Mouse (Mus musculus) neural tube, embryonic 14.5 days (tissue): ENCODE data around the gene Thada. TPM values are rescaled to one million over a fixed set of nuclear protein-coding genes. Genes with fewer than 3 reads are reported as not detected.
"Not testable (repeated sequence)": the region's sequence is repeated elsewhere in the genome, so short reads cannot be mapped to it uniquely, and the experiment has no call there.

Experiments used
- ATAC-seq: fragments of 200-750 bp; cut with Nextera tagmentation; 2 replicates; pipeline ENCODE4 v1.8.0; 2017; ENCODE audit warnings: low read depth, mild to moderate bottlenecking, moderate TSS enrichment, moderate library complexity
- H3K27ac ChIP-seq: fragments of 300-500 bp; sonication (generic); 2 replicates; pipeline ENCODE4 v1.5.1; 2014; ENCODE audit warnings: low read depth, mild to moderate bottlenecking, control low read depth, low read length, moderate library complexity, mixed read lengths
- H3K27me3 ChIP-seq: fragments of 300-500 bp; sonication (generic); 2 replicates; pipeline ENCODE4 v1.6.1; 2014; ENCODE audit warnings: low read length; ENCODE audit not compliant: control insufficient read depth, insufficient read depth
- H3K36me3 ChIP-seq: fragments of 300-500 bp; sonication (generic); 2 replicates; pipeline ENCODE4 v1.6.1; 2014; ENCODE audit warnings: low read length, mixed read lengths; ENCODE audit not compliant: control insufficient read depth, insufficient read depth
- H3K4me1 ChIP-seq: fragments of 300-500 bp; sonication (generic); 2 replicates; pipeline ENCODE4 v1.6.1; 2014; ENCODE audit warnings: low read length; ENCODE audit not compliant: control insufficient read depth, insufficient read depth
- H3K4me2 ChIP-seq: fragments of 300-500 bp; sonication (generic); 2 replicates; pipeline ENCODE4 v1.6.1; 2014; ENCODE audit warnings: mild to moderate bottlenecking, low read depth, low read length, control low read depth
- H3K4me3 ChIP-seq: fragments of 300-500 bp; sonication (generic); 2 replicates; pipeline ENCODE4 v1.5.1; 2014; ENCODE audit warnings: low read depth, low read length, control low read depth, mixed read lengths
- H3K9ac ChIP-seq: fragments of 300-500 bp; sonication (generic); replicated peaks from 2 replicates; pipeline ENCODE4 v1.6.1; 2014; ENCODE audit warnings: low read depth, mild to moderate bottlenecking, control low read depth, low read length, mixed read lengths
- H3K9me3 ChIP-seq: fragments of 300-500 bp; sonication (generic); 2 replicates; pipeline ENCODE4 v1.6.1; 2016; ENCODE audit warnings: low read length; ENCODE audit not compliant: control insufficient read depth
- WGBS: fragments of 180-500 bp; shearing (Covaris S2); extraction: QIAGEN DNeasy Blood & Tissue Kit; methylation state at CpG from one replicate; pipeline ENCODE4 v1.1.7; 2014; 5-methylcytosine and 5-hydroxymethylcytosine counted together
- polyA plus RNA-seq: library from polyadenylated mRNA; unstranded; fragments of >200 nt; fragmentation: Nextera tagmentation; extraction: Ambion mirVana; gene quantifications from 2 replicates; pipeline ENCODE4 v1.2.1, GENCODE M21; 2014

Gene Thada
- polyA plus RNA-seq, 1 experiment from 2014 or later = 12.8 TPM

DNA sequence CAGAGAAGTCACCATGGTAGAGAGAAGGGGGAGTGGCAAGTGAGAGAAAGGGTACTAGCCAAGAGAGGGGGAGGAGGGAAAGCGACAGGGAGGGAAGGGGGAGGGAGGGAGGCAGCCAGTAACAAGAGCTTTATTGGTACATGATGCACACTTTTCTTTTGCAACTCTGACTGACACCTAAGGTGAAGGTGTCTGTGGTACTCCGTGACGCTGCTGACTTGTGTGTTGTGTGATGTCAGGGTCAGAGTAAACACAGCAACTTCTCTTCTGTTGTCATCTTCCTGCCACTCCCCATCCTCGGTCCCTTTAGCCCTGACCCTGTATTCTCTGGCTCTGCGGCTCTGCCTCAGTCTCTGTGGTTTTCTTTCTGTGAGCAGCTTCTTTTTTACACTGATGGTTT, 239.8 kb downstream of the Thada start:
- no peak overlapping the region for H3K4me2 ChIP-seq
- peaks cover 20% of the 10 kb centered on the region for H3K36me3 ChIP-seq
- H3K4me3 ChIP-seq = no peak overlapping the region
- ATAC-seq = no peak
- WGBS = 51% methylated on average over 5 of the region's 5 CpGs
- H3K9me3 ChIP-seq = no peaks in the 10 kb centered on the region
- H3K9ac ChIP-seq = no peak overlapping the region
- H3K27me3 ChIP-seq = no peaks in the 10 kb centered on the region
- H3K4me1 ChIP-seq = no peaks in the 10 kb centered on the region
- no peak overlapping the region for H3K27ac ChIP-seq

DNA sequence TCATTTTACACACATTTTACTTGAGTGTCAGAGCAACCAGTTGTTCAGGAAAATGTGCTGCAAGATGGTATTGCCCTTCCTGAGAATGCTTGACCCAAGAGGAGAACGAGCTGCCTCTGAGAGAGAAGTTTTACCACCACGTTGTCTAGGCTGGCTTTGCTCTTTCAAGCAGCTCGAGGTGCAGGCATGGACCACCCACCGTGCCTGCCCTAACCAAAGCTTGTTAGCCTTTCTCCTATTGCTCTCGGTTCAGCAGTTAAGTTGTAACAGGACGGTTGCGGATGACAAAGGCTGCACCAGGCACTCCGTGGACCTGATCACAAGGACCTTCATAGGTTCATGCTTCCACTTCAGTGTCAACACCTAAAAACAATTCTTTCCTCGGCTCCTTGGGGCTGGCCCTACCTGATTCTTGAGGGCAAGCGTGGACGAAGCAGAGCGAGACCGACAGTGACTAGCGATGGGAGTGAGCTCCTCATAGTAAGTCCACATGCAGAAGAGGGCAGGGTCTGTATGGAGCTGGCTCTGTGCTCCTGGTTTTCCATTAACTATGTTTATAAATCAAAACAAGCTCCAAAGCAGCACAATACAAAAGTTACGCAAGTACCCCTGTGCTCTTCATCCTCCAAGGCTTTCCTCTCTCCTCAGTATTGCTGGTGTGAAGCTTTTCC, 241.7 kb downstream of the Thada start:
- H3K4me1 ChIP-seq = no peaks in the 10 kb centered on the region
- peaks cover 9% of the 10 kb centered on the region for H3K36me3 ChIP-seq
- no peak overlapping the region for H3K9ac ChIP-seq
- no peak overlapping the region for H3K27ac ChIP-seq
- H3K4me3 ChIP-seq = no peak overlapping the region
- H3K27me3 ChIP-seq = no peaks in the 10 kb centered on the region
- ATAC-seq = no peak
- no peaks in the 10 kb centered on the region for H3K9me3 ChIP-seq
- no peak overlapping the region for H3K4me2 ChIP-seq
- WGBS = 52% methylated on average over 15 of the region's 15 CpGs

DNA sequence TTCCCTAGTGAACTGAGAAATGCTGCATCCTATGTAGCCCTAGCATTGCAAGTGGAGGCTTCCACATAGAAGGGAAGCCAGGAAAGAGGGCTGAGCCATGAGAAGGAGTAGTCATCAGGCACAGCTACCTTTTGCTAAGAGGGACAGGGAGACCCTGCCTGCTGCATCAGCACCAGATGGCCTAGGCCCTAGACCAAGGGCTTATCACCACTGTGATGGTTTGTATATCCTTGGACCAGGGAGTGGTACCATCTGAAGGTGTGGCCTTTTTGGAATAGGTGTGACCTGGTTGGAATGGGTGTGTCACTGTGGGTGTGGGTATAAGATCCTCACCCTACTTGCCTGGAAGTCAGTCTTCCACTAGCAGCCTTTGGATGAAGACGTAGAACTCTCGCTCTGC, 247.2 kb downstream of the Thada start:
- not testable (repeated sequence) for H3K27me3 ChIP-seq, H3K4me3 ChIP-seq, H3K9ac ChIP-seq, H3K4me2 ChIP-seq, H3K4me1 ChIP-seq, ATAC-seq, H3K36me3 ChIP-seq, H3K9me3 ChIP-seq, H3K27ac ChIP-seq
- 100% methylated on average over 2 of the region's 2 CpGs for WGBS

DNA sequence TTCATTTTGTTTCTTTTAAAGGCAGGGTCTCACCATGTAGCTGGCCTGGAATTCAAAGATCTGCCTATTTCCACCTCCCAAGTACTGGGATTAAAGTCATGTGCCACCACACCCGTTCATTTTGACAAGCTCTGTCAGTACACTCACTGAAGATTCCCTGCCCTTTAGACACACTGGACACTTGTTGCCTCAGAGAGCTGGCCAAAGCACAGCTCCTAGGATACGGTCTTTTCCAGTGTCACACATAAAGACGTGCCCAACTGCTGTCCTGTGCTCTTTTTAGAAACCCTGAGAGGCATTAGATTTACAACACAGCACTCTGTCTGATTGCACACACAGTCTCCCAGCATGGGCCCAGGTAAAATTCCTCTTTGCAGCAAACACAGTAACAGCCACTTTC, 248.3 kb downstream of the Thada start:
- WGBS = 52% methylated on average over 3 of the region's 3 CpGs
- Histone ChIP-seq H3K36me3 (no peaks in the 10 kb centered on the region), H3K4me2 (no peak overlapping the region), H3K4me3 (no peak overlapping the region), H3K9ac (no peak overlapping the region), H3K4me1 (no peaks in the 10 kb centered on the region), H3K27me3 (no peaks in the 10 kb centered on the region), H3K9me3 (no peaks in the 10 kb centered on the region), H3K27ac (no peak overlapping the region)
- ATAC-seq = no peak

DNA sequence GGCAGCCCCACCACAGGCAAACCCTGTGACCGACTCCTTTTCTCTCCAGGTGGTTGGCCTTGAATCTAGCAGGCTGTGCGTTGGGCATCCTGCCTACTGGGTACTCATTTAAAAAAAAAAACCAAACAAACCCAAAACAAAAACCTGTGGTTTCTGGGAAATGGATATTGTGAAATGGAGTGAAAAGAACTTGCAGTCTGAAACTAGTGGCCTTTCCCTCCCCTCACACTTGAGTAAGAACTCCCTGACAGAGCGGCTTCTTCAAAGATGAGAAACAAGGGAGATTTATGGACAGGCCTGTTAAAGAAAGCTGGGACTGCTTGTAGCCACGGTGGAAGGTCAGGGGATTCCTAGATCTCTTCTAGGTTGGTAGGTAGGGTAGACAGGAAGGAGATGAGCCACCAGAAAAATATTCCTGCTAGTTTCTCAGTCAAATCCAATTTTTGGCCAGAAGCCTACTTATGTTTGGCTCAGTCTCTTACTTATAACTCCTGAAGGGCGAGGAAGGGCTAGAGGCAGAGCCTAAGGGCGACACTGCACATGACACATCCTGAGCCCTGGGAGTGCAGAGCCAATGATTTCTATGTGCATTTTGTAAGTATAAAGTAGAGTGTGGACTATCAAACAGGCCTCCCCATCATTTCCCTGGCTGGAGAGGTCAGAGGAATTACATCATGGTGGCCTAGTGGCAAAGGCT, 250.6 kb downstream of the Thada start:
- Histone ChIP-seq H3K36me3 (no peaks in the 10 kb centered on the region), H3K27ac (no peak overlapping the region)
- 61% methylated on average over 6 of the region's 6 CpGs for WGBS

DNA sequence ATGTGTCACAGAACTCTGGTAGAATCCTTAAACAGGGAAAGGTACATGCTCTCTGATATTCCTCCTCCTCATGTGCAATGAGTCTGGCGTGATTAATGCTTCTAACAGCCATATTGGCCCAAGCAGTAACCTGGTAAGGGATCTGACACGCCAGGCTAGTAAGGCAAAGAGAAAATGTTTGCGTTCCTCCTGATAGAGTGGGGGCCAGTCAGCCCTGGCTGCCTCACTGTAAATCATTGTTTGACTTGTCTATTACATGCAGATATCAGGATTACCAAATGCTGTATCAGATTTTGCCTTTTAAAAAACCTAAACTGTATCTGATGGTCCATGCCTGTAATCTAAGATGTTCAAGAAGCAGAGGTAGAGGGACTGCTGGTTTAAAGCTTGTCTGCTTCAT, 252.5 kb downstream of the Thada start:
- H3K27me3 ChIP-seq = no peaks in the 10 kb centered on the region
- H3K9ac ChIP-seq = no peak overlapping the region
- 83% methylated on average over 3 of the region's 3 CpGs for WGBS
- no peak for ATAC-seq
- no peaks in the 10 kb centered on the region for H3K9me3 ChIP-seq
- no peak overlapping the region for H3K4me3 ChIP-seq
- H3K36me3 ChIP-seq = no peaks in the 10 kb centered on the region
- H3K27ac ChIP-seq = no peak overlapping the region
- H3K4me2 ChIP-seq = no peak overlapping the region
- H3K4me1 ChIP-seq = no peaks in the 10 kb centered on the region

More for the DNA sequence above, 250.6 kb downstream of the Thada start:
- Histone ChIP-seq H3K4me3 (no peak overlapping the region), H3K4me2 (no peak overlapping the region), H3K27me3 (no peaks in the 10 kb centered on the region), H3K9me3 (no peaks in the 10 kb centered on the region), H3K9ac (no peak overlapping the region), H3K4me1 (no peaks in the 10 kb centered on the region)
- no peak for ATAC-seq

DNA sequence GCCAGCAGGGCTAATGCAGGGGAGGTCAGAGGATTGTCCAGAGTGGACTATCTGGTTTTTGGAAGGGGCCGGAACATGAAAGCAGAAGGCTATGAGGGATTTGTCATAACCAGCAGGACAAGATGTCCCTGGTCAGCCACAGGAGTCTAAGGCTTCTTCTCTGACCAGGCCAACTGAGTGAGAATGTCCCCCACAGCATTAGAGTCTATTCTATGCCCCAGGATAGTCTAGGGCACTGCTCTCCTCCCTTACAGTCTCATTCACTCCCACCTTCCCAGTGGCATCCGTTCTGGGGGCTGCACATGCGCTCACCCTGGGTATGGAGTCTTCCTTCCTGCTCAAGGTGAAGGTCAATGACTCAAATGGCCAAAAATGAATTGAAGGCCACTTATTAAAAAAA, 258.4 kb downstream of the Thada start:
- Histone ChIP-seq H3K4me3 (no peak overlapping the region), H3K4me1 (no peaks in the 10 kb centered on the region), H3K27ac (no peak overlapping the region), H3K9me3 (no peaks in the 10 kb centered on the region), H3K9ac (no peak overlapping the region), H3K27me3 (no peaks in the 10 kb centered on the region), H3K36me3 (no peaks in the 10 kb centered on the region), H3K4me2 (no peak overlapping the region)
- no peak for ATAC-seq
- 93% methylated on average over 3 of the region's 3 CpGs for WGBS

DNA sequence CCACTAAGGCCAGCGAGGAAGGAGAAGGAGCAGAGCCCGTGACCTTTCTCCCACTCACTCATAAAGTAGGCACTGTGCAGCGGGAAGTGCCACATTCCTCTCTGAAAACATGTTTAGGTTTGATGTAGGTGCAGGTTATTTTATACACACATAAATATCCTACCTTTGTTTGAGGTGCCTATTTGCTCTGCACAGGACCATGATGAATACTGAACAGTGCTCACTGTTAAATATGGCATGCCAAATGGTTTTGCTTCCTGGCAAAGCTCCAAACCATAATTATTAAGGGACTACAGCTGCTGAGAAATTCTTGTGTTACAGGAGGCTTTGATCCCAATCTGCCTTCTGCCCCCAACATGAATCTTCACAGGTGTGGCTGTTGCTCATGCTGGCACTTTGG, 259.8 kb downstream of the Thada start:
- H3K9ac ChIP-seq = no peak overlapping the region
- no peaks in the 10 kb centered on the region for H3K27me3 ChIP-seq
- H3K4me1 ChIP-seq = no peaks in the 10 kb centered on the region
- ATAC-seq = no peak
- 86% methylated on average over 3 of the region's 3 CpGs for WGBS
- no peak overlapping the region for H3K4me2 ChIP-seq
- H3K4me3 ChIP-seq = no peak overlapping the region
- H3K27ac ChIP-seq = no peak overlapping the region
- no peaks in the 10 kb centered on the region for H3K36me3 ChIP-seq
- H3K9me3 ChIP-seq = no peaks in the 10 kb centered on the region

DNA sequence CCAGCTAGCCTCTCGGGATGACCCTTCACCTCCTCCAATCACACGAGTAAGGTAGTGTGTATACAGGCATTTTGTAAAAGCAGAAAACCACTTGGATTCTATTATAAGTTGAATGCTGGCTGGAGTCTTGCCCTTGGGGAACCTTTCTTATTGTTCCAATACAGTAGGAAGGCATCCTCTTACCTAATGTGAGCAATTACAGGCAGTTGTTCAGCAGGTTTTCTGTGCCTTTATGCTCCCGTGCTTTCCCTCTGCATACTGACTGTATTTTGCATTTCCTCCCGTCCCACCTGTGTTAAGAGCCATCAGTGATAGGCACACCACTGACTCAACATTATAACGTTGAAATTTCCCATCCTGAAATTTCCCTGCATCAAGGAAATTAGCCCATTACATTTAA, 261.0 kb downstream of the Thada start:
- H3K36me3 ChIP-seq = no peaks in the 10 kb centered on the region
- no peak for ATAC-seq
- no peak overlapping the region for H3K27ac ChIP-seq
- H3K9ac ChIP-seq = no peak overlapping the region
- no peaks in the 10 kb centered on the region for H3K4me1 ChIP-seq
- no peak overlapping the region for H3K4me3 ChIP-seq
- no peak overlapping the region for H3K4me2 ChIP-seq
- H3K9me3 ChIP-seq = no peaks in the 10 kb centered on the region
- 85% methylated on average over 5 of the region's 5 CpGs for WGBS
- no peaks in the 10 kb centered on the region for H3K27me3 ChIP-seq
